Mouse (Mus musculus) liver, embryonic 14.5 days (tissue): ENCODE measurements at regions not wholly inside any gene's neighbourhood (a gene's known extent, or its start where the extent isn't known, plus 50 kb on each side); places are given as distances from the start of the nearest gene placed in this dataset.

Experiments
- ATAC-seq: fragments of 200-750 bp; cut with Nextera tagmentation; 2 replicates; pipeline ENCODE4 v1.8.0; 2017; ENCODE audit warnings: moderate number of reproducible peaks, mild to moderate bottlenecking, moderate library complexity; ENCODE audit not compliant: insufficient read depth
- DNase-seq, 3 experiments: peaks; one replicate each; pipeline ENCODE4 v3.0.0-alpha.2; 2012 to 2013; ENCODE audit warnings: low read depth in 3 of 3, low spot score in 3 of 3
- H3K27ac ChIP-seq: fragments of 300-500 bp; sonication (generic); 2 replicates; pipeline ENCODE4 v1.5.1; 2014; ENCODE audit warnings: moderate library complexity, mild to moderate bottlenecking, control low read depth, inconsistent platforms
- H3K27me3 ChIP-seq: fragments of 300-500 bp; sonication (generic); 2 replicates; pipeline ENCODE4 v1.6.1; 2014; ENCODE audit warnings: mild to moderate bottlenecking, low read length, moderate library complexity; ENCODE audit not compliant: control insufficient read depth, insufficient read depth
- H3K36me3 ChIP-seq: fragments of 300-500 bp; sonication (generic); replicated peaks from 2 replicates; pipeline ENCODE4 v1.6.1; 2014; ENCODE audit warnings: low read depth; ENCODE audit not compliant: control insufficient read depth, insufficient read depth
- H3K4me1 ChIP-seq, 2 experiments: fragments of 200-500 bp in 1 of 2; fragments of 300-500 bp in 1 of 2; sonication (generic) in 1 of 2; replicated peaks; 2 replicates each; pipeline ENCODE4 v1.6.1; 2012 to 2014; ENCODE audit warnings: antibody characterized with exemption in 1 of 2, inconsistent platforms in 1 of 2, low read length in 1 of 2; ENCODE audit not compliant: control insufficient read depth in 2 of 2, insufficient read depth in 2 of 2
- H3K4me2 ChIP-seq: fragments of 300-500 bp; sonication (generic); 2 replicates; pipeline ENCODE4 v1.6.1; 2014; ENCODE audit warnings: low read depth, mild to moderate bottlenecking, control low read depth, moderate library complexity
- H3K4me3 ChIP-seq, 2 experiments: fragments of 200-500 bp in 1 of 2; fragments of 300-500 bp in 1 of 2; sonication (generic) in 1 of 2; 2 replicates each; pipeline ENCODE4 v1.5.1; 2012 to 2014; ENCODE audit warnings: low read depth in 2 of 2, low read length in 2 of 2, mild to moderate bottlenecking in 2 of 2, control low read depth in 1 of 2, inconsistent platforms in 1 of 2, moderate library complexity in 1 of 2; ENCODE audit not compliant: insufficient read depth in 1 of 2
- H3K9ac ChIP-seq: fragments of 300-500 bp; sonication (generic); replicated peaks from 2 replicates; pipeline ENCODE4 v1.6.1; 2014; ENCODE audit warnings: mild to moderate bottlenecking, control low read depth, moderate library complexity
- H3K9me3 ChIP-seq: fragments of 300-500 bp; sonication (generic); 2 replicates; pipeline ENCODE4 v1.6.1; 2016; ENCODE audit warnings: low read length, mixed read lengths; ENCODE audit not compliant: control insufficient read depth
- CTCF ChIP-seq: IDR thresholded peaks from 2 replicates; pipeline ENCODE4 v1.5.1; 2016; ENCODE audit warnings: antibody characterized with exemption, low read depth, control low read depth
- EP300 ChIP-seq: IDR thresholded peaks from 2 replicates; pipeline ENCODE4 v1.6.1; 2016; ENCODE audit warnings: antibody characterized with exemption, low read depth
- WGBS: fragments of 180-500 bp; shearing (Covaris S2); extraction: QIAGEN DNeasy Blood & Tissue Kit; methylation state at CpG from one replicate; pipeline ENCODE4 v1.1.7; 2014; ENCODE audit not compliant: insufficient replicate concordance; 5-methylcytosine and 5-hydroxymethylcytosine counted together

- Histone ChIP-seq H3K27me3 (no peaks in the 10 kb centered on the region), H3K4me3 (no peak overlapping the region), H3K36me3 (no peaks in the 10 kb centered on the region), H3K4me1 (no peaks in the 10 kb centered on the region), H3K4me2 (no peak overlapping the region), H3K9ac (no peak overlapping the region), H3K27ac (no peak overlapping the region), H3K9me3 (no peaks in the 10 kb centered on the region)
- WGBS, result 53% methylated on average over 2 of the region's 2 CpGs
- ATAC-seq (no peak), DNase-seq (no peak)
- TF ChIP-seq CTCF (no peak), EP300 (no peak)
Observed at GRCm38 (mm10) chr5:51241156-51241555, 326.4 kb downstream of the Ppargc1a start.

GRCm38 (mm10) chr5:51234004-51234355, 333.5 kb downstream of the Ppargc1a start:
- H3K4me1 ChIP-seq, result no peaks in the 10 kb centered on the region
- DNase-seq, result no peak
- ATAC-seq, result no peak
- H3K27ac ChIP-seq, result no peak overlapping the region
- H3K9me3 ChIP-seq, result no peaks in the 10 kb centered on the region
- H3K4me3 ChIP-seq, result no peak overlapping the region
- H3K9ac ChIP-seq, result no peak overlapping the region
- TF ChIP-seq CTCF (no peak), EP300 (no peak)
- WGBS, result 67% methylated on average over 2 of the region's 2 CpGs
- H3K36me3 ChIP-seq, result no peaks in the 10 kb centered on the region
- H3K4me2 ChIP-seq, result no peak overlapping the region
- H3K27me3 ChIP-seq, result no peaks in the 10 kb centered on the region

GRCm38 (mm10) chr5:51233271-51234003, 334.1 kb downstream of the Ppargc1a start:
- H3K27me3 ChIP-seq, result no peaks in the 10 kb centered on the region
- ATAC-seq, result no peak
- H3K4me2 ChIP-seq, result no peak overlapping the region
- 52% methylated on average over 5 of the region's 5 CpGs for WGBS
- no peaks in the 10 kb centered on the region for H3K9me3 ChIP-seq
- no peak for TF ChIP-seq EP300
- DNase-seq, result no peak
- H3K4me1 ChIP-seq, result no peaks in the 10 kb centered on the region
- no peak overlapping the region for H3K27ac ChIP-seq
- no peak overlapping the region for H3K4me3 ChIP-seq
- no peak overlapping the region for H3K9ac ChIP-seq
- no peaks in the 10 kb centered on the region for H3K36me3 ChIP-seq

DNA sequence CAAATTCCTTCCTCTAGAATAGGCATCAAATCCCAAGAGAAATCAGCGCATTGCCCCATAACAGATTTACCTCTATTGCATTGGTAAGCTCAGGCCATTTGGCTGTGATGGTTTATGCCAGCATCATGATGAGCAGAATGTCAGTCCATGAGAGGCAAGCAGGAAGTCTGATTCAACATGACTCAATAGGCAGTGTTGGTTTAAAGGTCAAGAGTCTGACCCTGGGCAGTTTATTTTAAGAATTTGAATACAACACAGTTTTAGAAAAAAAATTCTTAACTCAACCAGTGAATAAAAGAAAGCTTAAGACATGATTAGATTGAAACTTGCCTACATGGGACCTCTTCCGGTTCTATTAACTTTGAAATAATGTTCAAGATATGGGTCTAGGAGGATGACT, 337.7 kb downstream of the Ppargc1a start:
- H3K9ac ChIP-seq, result no peak overlapping the region
- no peaks in the 10 kb centered on the region for H3K4me1 ChIP-seq
- no peak overlapping the region for H3K27ac ChIP-seq
- ATAC-seq (no peak), DNase-seq (no peak)
- whole genome bisulfite sequencing, result 77% methylated on average over 2 of the region's 2 CpGs
- no peak overlapping the region for H3K4me2 ChIP-seq
- TF ChIP-seq CTCF, result no peak
- TF ChIP-seq EP300, result no peak
- no peaks in the 10 kb centered on the region for H3K27me3 ChIP-seq
- no peak overlapping the region for H3K4me3 ChIP-seq
- no peaks in the 10 kb centered on the region for H3K9me3 ChIP-seq
- no peaks in the 10 kb centered on the region for H3K36me3 ChIP-seq

- H3K9me3 ChIP-seq, result no peaks in the 10 kb centered on the region
- no peak for DNase-seq
- H3K36me3 ChIP-seq, result no peaks in the 10 kb centered on the region
- WGBS, result 49% methylated on average over 3 of the region's 3 CpGs
- H3K9ac ChIP-seq, result no peak overlapping the region
- H3K4me2 ChIP-seq, result no peak overlapping the region
- no peaks in the 10 kb centered on the region for H3K4me1 ChIP-seq
- no peak overlapping the region for H3K27ac ChIP-seq
- no peak for TF ChIP-seq EP300
- no peak for TF ChIP-seq CTCF
- no peak overlapping the region for H3K4me3 ChIP-seq
- H3K27me3 ChIP-seq, result no peaks in the 10 kb centered on the region
- no peak for ATAC-seq
Observed at GRCm38 (mm10) chr5:51227996-51228395, 339.5 kb downstream of the Ppargc1a start.
